Mouse (Mus musculus) bone marrow, adult 2 months (tissue): ENCODE results near the gene Capg.
A peak's percentile ranks its signal among the peaks of the same experiment; 100 is the strongest.

ENCODE experiments used
- CTCF ChIP-seq: fragments of 200-500 bp; IDR thresholded peaks from 2 replicates; pipeline ENCODE4 v1.5.1; 2011; ENCODE audit warnings: low read length, control low read depth; ENCODE audit not compliant: control insufficient read depth, insufficient read depth
- POLR2A ChIP-seq: fragments of 200-500 bp; IDR thresholded peaks from 2 replicates; pipeline ENCODE4 v1.6.1; 2011; ENCODE audit warnings: low read depth, mild to moderate bottlenecking, control low read depth, low read length, borderline replicate concordance; ENCODE audit not compliant: control insufficient read depth

DNA sequence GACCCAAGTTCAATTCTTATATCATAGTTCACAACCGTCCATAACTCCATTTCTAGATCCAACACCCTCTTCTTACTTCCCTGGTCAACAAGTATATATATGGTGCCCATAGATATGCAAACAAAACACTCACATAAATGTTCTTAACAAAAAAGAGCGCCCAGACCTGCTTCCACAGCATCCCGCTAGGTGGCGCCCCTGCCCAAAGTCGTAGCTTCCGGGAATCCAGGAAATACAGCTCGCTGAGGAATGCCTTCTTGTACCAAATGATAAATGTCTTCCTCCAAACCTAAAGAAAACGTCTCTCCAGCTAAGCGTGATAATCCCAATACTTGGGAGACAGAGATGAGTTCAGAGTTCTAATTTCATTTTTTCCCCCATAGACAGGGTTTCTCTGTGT is 9.0 kb upstream of the Capg start:
- no peak for TF ChIP-seq POLR2A
- peak; percentile 93 for TF ChIP-seq CTCF
